Mouse (Mus musculus) CD4-positive helper T cell, adult 2 months (primary cell): ENCODE results near the gene Gm13103.
"Not testable (repeated sequence)": the region's sequence is repeated elsewhere in the genome, so short reads cannot be mapped to it uniquely, and the experiment has no call there.

Source experiments
- DNase-seq: peaks from one replicate; pipeline ENCODE4 v3.0.0-alpha.2; 2012; ENCODE audit warnings: low read depth, missing footprints, low spot score

Gm13103 gene

DNA sequence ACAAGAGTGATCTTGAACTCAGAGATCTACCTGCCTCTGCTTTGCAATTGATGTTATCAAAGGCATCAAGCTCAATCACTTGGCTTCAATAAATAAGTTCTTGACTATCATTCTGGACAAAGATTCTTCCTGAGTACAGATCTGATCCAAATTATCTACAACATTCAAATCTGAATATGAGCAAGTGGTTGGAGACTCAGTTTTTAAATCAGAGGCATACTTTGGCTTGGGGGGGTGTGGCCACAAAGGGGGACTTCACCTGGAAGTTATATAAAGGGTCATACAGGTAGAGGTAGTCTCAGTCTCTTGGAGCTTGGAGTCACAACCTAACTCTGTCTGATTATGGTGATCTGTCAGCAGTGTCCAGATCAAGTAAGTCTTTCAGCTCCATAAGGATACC lies at the start of gene Gm13103:
TSS of gene Gm13103 (plus strand) at position 301 of the 400 bp plus-strand sequence.
- not testable (repeated sequence) for DNase-seq

DNA sequence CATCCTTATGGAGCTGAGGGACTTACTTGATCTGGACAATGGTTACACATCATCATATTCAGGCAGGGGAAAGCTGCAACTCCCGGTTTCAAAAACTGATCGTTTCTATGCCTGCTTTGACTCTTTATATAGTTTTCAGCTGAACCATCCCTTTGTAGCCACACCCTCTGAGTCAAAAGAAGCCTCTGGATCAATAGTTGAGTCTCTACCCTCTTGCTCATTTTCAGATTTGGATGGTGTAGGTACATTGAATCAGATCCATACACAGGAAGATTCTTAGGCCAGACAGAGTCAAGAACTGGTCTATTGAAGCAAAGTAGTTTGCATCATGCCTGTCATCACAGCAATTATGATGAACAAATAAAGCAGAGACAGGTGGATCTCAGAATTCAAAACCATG lies 30.3 kb upstream of the Gm13103 start, which contains the start of gene Gm13084:
TSS of gene Gm13084 (minus strand) at position 101 of the 400 bp plus-strand sequence.
- no peak for DNase-seq

DNA sequence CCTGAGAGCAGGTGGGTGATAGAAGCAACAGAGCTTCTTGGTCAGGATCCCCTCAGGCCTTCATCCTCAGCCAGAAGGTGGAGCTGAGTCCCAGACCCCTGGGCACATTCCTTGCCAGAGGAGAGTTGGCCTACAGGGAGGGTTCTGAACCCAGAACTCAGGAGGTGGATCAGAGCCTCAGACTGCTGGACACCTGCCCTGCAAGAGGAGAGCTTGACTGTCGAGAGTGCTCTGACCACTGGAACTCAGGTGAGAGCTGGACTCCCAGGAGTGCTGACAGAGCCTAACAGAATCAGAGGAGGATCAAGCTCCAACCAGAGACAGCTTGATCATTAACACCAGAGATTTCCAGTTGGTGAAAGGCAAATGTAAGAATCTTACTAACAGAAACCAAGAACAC lies 36.1 kb downstream of the Gm13103 start:
- not testable (repeated sequence) for DNase-seq

DNA sequence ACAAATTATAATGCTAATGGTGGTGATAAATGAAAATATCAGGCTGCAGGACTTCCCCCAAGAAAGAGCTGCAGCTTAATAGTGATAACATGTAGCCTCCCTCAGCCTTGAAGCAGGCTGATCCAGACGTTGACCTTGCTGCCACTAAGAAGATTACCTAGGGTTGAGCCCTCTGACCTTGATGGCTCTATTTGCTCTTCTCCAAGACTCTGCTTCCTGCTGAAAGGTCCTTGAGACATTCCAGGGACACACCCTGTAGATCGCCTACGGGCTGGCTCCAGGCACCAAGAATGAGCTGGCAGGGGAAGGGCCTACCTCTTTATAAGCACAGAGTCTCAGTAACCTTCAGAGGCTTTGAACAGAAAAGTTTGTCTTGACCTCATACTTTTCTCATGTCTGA lies 48.1 kb downstream of the Gm13103 start:
- DNase-seq: not testable (repeated sequence)

DNA sequence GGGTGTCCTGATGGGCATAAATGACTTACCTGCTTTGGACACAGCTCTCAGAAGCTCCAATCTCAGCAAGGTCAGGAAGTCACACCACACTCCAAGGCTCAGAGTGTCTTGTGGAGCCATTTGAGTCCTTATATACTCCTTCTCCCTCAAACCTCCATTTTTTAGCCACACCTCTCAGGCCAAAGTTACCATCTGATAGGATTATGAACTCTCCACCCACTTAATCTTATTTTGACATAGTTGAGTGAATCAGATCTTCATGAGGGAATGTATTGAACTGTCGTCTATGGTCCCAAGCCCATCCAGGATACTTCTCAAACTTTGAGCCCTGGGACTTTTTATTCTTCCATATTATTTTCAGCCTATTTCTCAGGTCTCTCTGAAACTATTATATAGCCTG lies 54.0 kb downstream of the Gm13103 start, which contains the start of gene Pramef6:
TSS of gene Pramef6 (minus strand) at position 101 of the 400 bp plus-strand sequence.
- not testable (repeated sequence) for DNase-seq
